Mouse (Mus musculus) forelimb bud, embryonic 11.5 days (tissue): Measurements from ENCODE around the gene Enkur.
"Not testable (repeated sequence)": the region's sequence is repeated elsewhere in the genome, so short reads cannot be mapped to it uniquely, and the experiment has no call there.

ENCODE experiments used
- DNase-seq: peaks from one replicate; pipeline ENCODE4 v3.0.0-alpha.2; 2012; ENCODE audit warnings: low read depth, low spot score

Enkur gene

GRCm38 (mm10) chr2:21204912-21205830 lies at the start of gene Enkur, which contains the start of gene Thnsl1:
Gene Enkur (minus strand): TSS chr2:21205365.
Gene Thnsl1 (plus strand): TSS chr2:21205724.
- DNase-seq = peak; percentile 97

- no peak for DNase-seq
These were observed 49.1 kb upstream of the Enkur start for GRCm38 (mm10) chr2:21254308-21254707.

GRCm38 (mm10) chr2:21253644-21254043 lies 48.5 kb upstream of the Enkur start:
- DNase-seq = no peak

- DNase-seq = no peak
These were observed 40.4 kb upstream of the Enkur start for GRCm38 (mm10) chr2:21245477-21246102.

- no peak for DNase-seq
These were observed 39.8 kb upstream of the Enkur start for GRCm38 (mm10) chr2:21244986-21245385.

GRCm38 (mm10) chr2:21244104-21244503 lies 38.9 kb upstream of the Enkur start:
- DNase-seq = not testable (repeated sequence)

- no peak for DNase-seq
These were observed 31.7 kb upstream of the Enkur start for GRCm38 (mm10) chr2:21236846-21237245.

- no peak for DNase-seq
These were observed 30.8 kb upstream of the Enkur start for GRCm38 (mm10) chr2:21235844-21236386.

GRCm38 (mm10) chr2:21234871-21235648 lies 29.9 kb upstream of the Enkur start:
- DNase-seq = no peak

GRCm38 (mm10) chr2:21231147-21231546 lies 26.0 kb upstream of the Enkur start:
- DNase-seq = no peak

- DNase-seq = no peak
These were observed 25.1 kb upstream of the Enkur start for GRCm38 (mm10) chr2:21230276-21230675.

GRCm38 (mm10) chr2:21222453-21223384 lies 17.6 kb upstream of the Enkur start:
- no peak for DNase-seq

- no peak for DNase-seq
These were observed 10.1 kb upstream of the Enkur start for GRCm38 (mm10) chr2:21215284-21215683.

GRCm38 (mm10) chr2:21214322-21214721 lies 9.2 kb upstream of the Enkur start:
- DNase-seq = no peak

GRCm38 (mm10) chr2:21211361-21211760 lies 6.2 kb upstream of the Enkur start:
- DNase-seq = no peak

- no peak for DNase-seq
These were observed 1.1 kb upstream of the Enkur start for GRCm38 (mm10) chr2:21206278-21206677.

- DNase-seq = no peak
These were observed 630 bp upstream of the Enkur start for GRCm38 (mm10) chr2:21205831-21206159.

- DNase-seq = no peak
These were observed 2.4 kb downstream of the Enkur start for GRCm38 (mm10) chr2:21202754-21203153.

- no peak for DNase-seq
These were observed 6.1 kb downstream of the Enkur start for GRCm38 (mm10) chr2:21199051-21199450.

GRCm38 (mm10) chr2:21195233-21195632 lies 9.9 kb downstream of the Enkur start:
- DNase-seq = no peak

GRCm38 (mm10) chr2:21191232-21191631 lies 13.9 kb downstream of the Enkur start:
- no peak for DNase-seq
